In genomic region chr10:26828412-26829137, GRCm38 (mm10) we compare ENCODE assay signal across 8 mouse cellular contexts.
A peak's percentile ranks its signal among the peaks of the same experiment; 100 is the strongest.
DNase-seq lines count a peak whose midpoint lies in the region; ATAC-seq and TF ChIP-seq lines count a peak whose summit lies in the region.

No protein-coding gene starts in this region.

- TF ChIP-seq CTCF in gastrocnemius, adult 2 months (IDR thresholded peaks at IDR 0.05), result no peak
- no peak for TF ChIP-seq CTCF in forebrain, postnatal 0 days (IDR thresholded peaks at IDR 0.05; ENCODE audit: low read depth)
- no peak for TF ChIP-seq CTCF in kidney, adult 2 months (conservative IDR thresholded peaks at IDR 0.05; ENCODE audit: insufficient read depth, insufficient read length, low read depth, low read length)

- no peak overlapping the region for H3K4me3 ChIP-seq in gastrocnemius, adult 2 months
- no peak overlapping the region for H3K4me3 ChIP-seq in forebrain, postnatal 0 days (ENCODE audit: low read depth, low read length)
- no peak overlapping the region for H3K4me3 ChIP-seq in kidney, adult 2 months (ENCODE audit: insufficient read depth, low read depth, low read length)
- no peak overlapping the region for H3K4me3 ChIP-seq in macrophage (ENCODE audit: inconsistent target)

- no peak for TF ChIP-seq POLR2A in kidney, adult 2 months (IDR thresholded peaks at IDR 0.05; ENCODE audit: low read depth, low read length)

- no peak overlapping the region for H3K4me2 ChIP-seq in forebrain, postnatal 0 days (ENCODE audit: low read depth)

- peaks cover 84% of the 10 kb centered on the region for H3K79me2 ChIP-seq in macrophage (ENCODE audit: inconsistent target)

- no peaks in the 10 kb centered on the region for H3K9me3 ChIP-seq in forebrain, postnatal 0 days (ENCODE audit: low read length)

- H3K27ac ChIP-seq in gastrocnemius, adult 2 months, result peak overlapping the region; percentile 77
- H3K27ac ChIP-seq in forebrain, postnatal 0 days (ENCODE audit: low read depth, low read length), result 0 out of 2 replicates have a peak overlapping the region, but pooled peaks have one; percentile 54
- H3K27ac ChIP-seq in kidney, adult 2 months (ENCODE audit: insufficient read depth, low read depth, low read length), result peak overlapping the region; percentile 73
- peak overlapping the region; percentile 69 for H3K27ac ChIP-seq in macrophage

- no peak for ATAC-seq in forebrain, postnatal 0 days
- no peak for ATAC-seq in erythroblast, adult 5-6 weeks (replicated peaks; ENCODE audit: low FRiP score, poor library complexity, severe bottlenecking)
- ATAC-seq in megakaryocyte-erythroid progenitor cell, adult 5-6 weeks (replicated peaks; ENCODE audit: low FRiP score, low TSS enrichment, poor library complexity, severe bottlenecking), result no peak

- H3K27me3 ChIP-seq in forebrain, postnatal 0 days (ENCODE audit: insufficient read depth, low read length), result no peaks in the 10 kb centered on the region
- no peaks in the 10 kb centered on the region for H3K27me3 ChIP-seq in kidney, adult 2 months (replicated peaks; ENCODE audit: control insufficient read depth, insufficient read depth, low read length)

- no peaks in the 10 kb centered on the region for H3K36me3 ChIP-seq in forebrain, postnatal 0 days (ENCODE audit: insufficient read depth)
- H3K36me3 ChIP-seq in kidney, adult 2 months (ENCODE audit: control insufficient read depth, insufficient read depth, low read length), result no peaks in the 10 kb centered on the region
- H3K36me3 ChIP-seq in macrophage (ENCODE audit: inconsistent target), result no peaks in the 10 kb centered on the region

- H3K4me1 ChIP-seq in forebrain, postnatal 0 days (ENCODE audit: insufficient read depth), result peaks cover 13% of the 10 kb centered on the region
- H3K4me1 ChIP-seq in kidney, adult 2 months (ENCODE audit: control insufficient read depth, insufficient read depth, low read length), result peaks cover 8% of the 10 kb centered on the region; the same call in 1 of the 2 replicates

- H3K9ac ChIP-seq in forebrain, postnatal 0 days, result no peak overlapping the region

- intact Hi-C loops in gastrocnemius, adult 2 months (cut with DNase I), result no loop called here
- intact Hi-C loops in gastrocnemius, postnatal 36 days (cut with DNase I), result no loop called here

- WGBS in forebrain, postnatal 0 days, result 54% methylated on average over 9 of the region's 9 CpGs
- 38% methylated on average over 9 of the region's 9 CpGs for WGBS in kidney, adult 2 months
- WGBS in macrophage (ENCODE audit: missing documents), result 43% methylated on average over 9 of the region's 9 CpGs

- no peak for DNase-seq in gastrocnemius, adult 2 months
- DNase-seq in gastrocnemius, postnatal 36 days, result no peak
- DNase-seq in forebrain, postnatal 0 days, result no peak
- peak; percentile 85 for DNase-seq in kidney, adult 2 months
- DNase-seq in ovary, postnatal 36 days (ENCODE audit: low spot score), result no peak
